Mouse (Mus musculus) midbrain, postnatal 0 days (tissue): ENCODE measurements at regions not wholly inside any gene's neighbourhood (a gene's known extent, or its start where the extent isn't known, plus 50 kb on each side); places are given as distances from the start of the nearest gene placed in this dataset.

Source experiments
- ATAC-seq: fragments of 200-750 bp; cut with Nextera tagmentation; 2 replicates; pipeline ENCODE4 v1.8.0; 2017; ENCODE audit warnings: moderate number of reproducible peaks, mild to moderate bottlenecking, moderate TSS enrichment, moderate library complexity; ENCODE audit not compliant: low FRiP score
- DNase-seq: peaks from one replicate; pipeline ENCODE4 v3.0.0-alpha.2; 2015; ENCODE audit warnings: low spot score
- H3K27ac ChIP-seq: fragments of 300-500 bp; sonication (generic); 2 replicates; pipeline ENCODE4 v1.5.1; 2014; ENCODE audit warnings: low read depth, mild to moderate bottlenecking, low read length, mixed read lengths
- H3K27me3 ChIP-seq: fragments of 300-500 bp; sonication (generic); 2 replicates; pipeline ENCODE4 v1.6.1; 2014; ENCODE audit warnings: low read length, control low read depth, mixed read lengths; ENCODE audit not compliant: insufficient read depth
- H3K36me3 ChIP-seq: fragments of 300-500 bp; sonication (generic); 2 replicates; pipeline ENCODE4 v1.6.1; 2014; ENCODE audit warnings: low read length, control low read depth, mixed read lengths; ENCODE audit not compliant: insufficient read depth
- H3K4me1 ChIP-seq: fragments of 300-500 bp; sonication (generic); 2 replicates; pipeline ENCODE4 v1.6.1; 2014; ENCODE audit warnings: mild to moderate bottlenecking, control low read depth, antibody characterized with exemption, low read length, mixed read lengths; ENCODE audit not compliant: insufficient read depth
- H3K4me2 ChIP-seq: fragments of 300-500 bp; sonication (generic); 2 replicates; pipeline ENCODE4 v1.6.1; 2014; ENCODE audit warnings: low read depth, mild to moderate bottlenecking, low read length, mixed read lengths; ENCODE audit not compliant: poor library complexity, severe bottlenecking
- H3K4me3 ChIP-seq: fragments of 300-500 bp; sonication (generic); 2 replicates; pipeline ENCODE4 v1.5.1; 2014; ENCODE audit warnings: low read depth, mild to moderate bottlenecking, low read length, moderate library complexity
- H3K9ac ChIP-seq: fragments of 300-500 bp; sonication (generic); replicated peaks from 2 replicates; pipeline ENCODE4 v1.6.1; 2014; ENCODE audit warnings: mild to moderate bottlenecking, low read length, moderate library complexity, mixed read lengths; ENCODE audit not compliant: poor library complexity, severe bottlenecking
- H3K9me3 ChIP-seq: fragments of 300-500 bp; sonication (generic); 2 replicates; pipeline ENCODE4 v1.6.1; 2016; ENCODE audit warnings: low read length, control low read depth
- CTCF ChIP-seq: IDR thresholded peaks from 2 replicates; pipeline ENCODE4 v1.5.1; 2016; ENCODE audit warnings: antibody characterized with exemption, mild to moderate bottlenecking
- WGBS: fragments of 180-500 bp; shearing (Covaris S2); extraction: QIAGEN DNeasy Blood & Tissue Kit; methylation state at CpG from one replicate; pipeline ENCODE4 v1.1.7; 2014; 5-methylcytosine and 5-hydroxymethylcytosine counted together

DNA sequence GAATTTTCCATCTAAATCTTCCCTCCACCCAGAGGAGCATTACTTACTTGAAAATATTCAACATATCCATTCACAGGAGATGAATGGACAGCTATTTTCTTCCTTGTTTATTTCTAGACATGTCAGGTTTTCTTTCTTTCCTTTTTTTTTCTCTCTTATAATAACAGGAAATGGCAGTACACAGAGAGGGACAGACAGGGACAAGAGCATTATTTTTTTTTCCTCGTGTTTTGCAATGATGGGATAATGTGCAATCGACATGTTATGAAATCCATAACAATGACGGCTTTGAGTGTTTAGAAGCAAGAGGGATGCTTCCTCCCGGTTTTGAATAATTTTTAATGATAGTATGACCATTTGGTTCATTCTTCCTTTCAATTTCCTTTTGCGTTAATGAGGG is 86.6 kb upstream of the Gm765 start:
- Histone ChIP-seq H3K4me3 (no peak overlapping the region), H3K27ac (no peak overlapping the region), H3K27me3 (no peaks in the 10 kb centered on the region), H3K36me3 (no peaks in the 10 kb centered on the region), H3K4me1 (no peaks in the 10 kb centered on the region), H3K9me3 (no peaks in the 10 kb centered on the region), H3K4me2 (no peak overlapping the region), H3K9ac (no peak overlapping the region)
- 72% methylated on average over 5 of the region's 5 CpGs for WGBS
- no peak for ATAC-seq
- no peak for TF ChIP-seq CTCF
- DNase-seq: no peak

DNA sequence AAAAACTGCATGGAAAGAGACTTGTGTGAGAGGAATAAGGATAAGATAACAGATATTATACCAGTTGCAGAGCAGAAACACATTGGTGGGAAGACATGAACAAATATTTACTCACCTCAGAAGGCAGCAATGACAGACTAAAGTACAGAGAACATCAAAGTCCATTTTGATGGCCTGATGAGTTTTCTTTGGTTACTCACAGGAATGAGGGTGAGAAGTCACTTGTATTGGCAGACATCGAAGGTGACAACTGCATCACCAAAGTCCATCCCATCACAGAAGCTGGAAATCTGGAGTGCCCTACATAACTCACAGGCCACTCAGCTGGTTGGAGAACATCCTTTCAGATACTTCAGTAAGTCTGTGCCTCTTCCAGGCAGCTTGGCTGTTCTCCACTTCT is 60.1 kb upstream of the Gm765 start:
- H3K4me1 ChIP-seq: no peaks in the 10 kb centered on the region
- 100% methylated on average over 1 of the region's 1 CpGs for WGBS
- H3K9me3 ChIP-seq: no peaks in the 10 kb centered on the region
- DNase-seq (no peak), ATAC-seq (no peak)
- no peak for TF ChIP-seq CTCF
- H3K4me3 ChIP-seq: no peak overlapping the region
- no peak overlapping the region for H3K4me2 ChIP-seq
- no peak overlapping the region for H3K27ac ChIP-seq
- H3K36me3 ChIP-seq: no peaks in the 10 kb centered on the region
- H3K27me3 ChIP-seq: no peaks in the 10 kb centered on the region
- no peak overlapping the region for H3K9ac ChIP-seq

- no peak overlapping the region for H3K27ac ChIP-seq
- WGBS: 60% methylated on average over 5 of the region's 5 CpGs
- DNase-seq: no peak
- H3K9ac ChIP-seq: no peak overlapping the region
- H3K27me3 ChIP-seq: no peaks in the 10 kb centered on the region
- no peak for TF ChIP-seq CTCF
- H3K4me2 ChIP-seq: no peak overlapping the region
- no peaks in the 10 kb centered on the region for H3K36me3 ChIP-seq
- H3K9me3 ChIP-seq: no peaks in the 10 kb centered on the region
- no peak overlapping the region for H3K4me3 ChIP-seq
- no peak for ATAC-seq
- H3K4me1 ChIP-seq: no peaks in the 10 kb centered on the region
These were observed 52.0 kb upstream of the Gm765 start for GRCm38 (mm10) chr6:98394589-98394988.
